Mouse (Mus musculus): ENCODE results near the gene Nfia. TPM values are rescaled to one million over a fixed set of nuclear protein-coding genes. Genes with fewer than 3 reads are reported as not detected.

Gene Nfia
- polyA plus RNA-seq, 1 experiment from 2014 or later, result 17.0 TPM

GRCm38 (mm10) chr4:97986056-97986734 is 213.7 kb downstream of the Nfia start:
- no peaks in the 10 kb centered on the region for H3K9me3 ChIP-seq
- DNase-seq (ENCODE audit: low spot score), result no peak
- H3K4me3 ChIP-seq, result no peak overlapping the region
- no peaks in the 10 kb centered on the region for H3K4me1 ChIP-seq
- WGBS, result 96% methylated on average over 1 of the region's 1 CpGs
- H3K27ac ChIP-seq (replicated peaks), result no peak overlapping the region
- no peaks in the 10 kb centered on the region for H3K36me3 ChIP-seq (replicated peaks)
- no peaks in the 10 kb centered on the region; the same call in 1 of the 2 replicates for H3K27me3 ChIP-seq (replicated peaks; ENCODE audit: low read depth, poor library complexity, severe bottlenecking)

- no peak overlapping the region for H3K27ac ChIP-seq (replicated peaks)
- no peaks in the 10 kb centered on the region for H3K9me3 ChIP-seq
- H3K4me1 ChIP-seq, result peaks cover 2% of the 10 kb centered on the region
- H3K36me3 ChIP-seq (replicated peaks), result no peaks in the 10 kb centered on the region
- WGBS, result 82% methylated on average over 4 of the region's 4 CpGs
- no peak overlapping the region for H3K4me3 ChIP-seq
- no peak for DNase-seq (ENCODE audit: low spot score)
- no peaks in the 10 kb centered on the region; the same call in 1 of the 2 replicates for H3K27me3 ChIP-seq (replicated peaks; ENCODE audit: low read depth, poor library complexity, severe bottlenecking)
These were observed 214.2 kb downstream of the Nfia start for GRCm38 (mm10) chr4:97986735-97987075.

- H3K27me3 ChIP-seq (replicated peaks; ENCODE audit: low read depth, poor library complexity, severe bottlenecking), result no peaks in the 10 kb centered on the region; the same call in 1 of the 2 replicates
- no peak overlapping the region for H3K4me3 ChIP-seq
- DNase-seq (ENCODE audit: low spot score), result no peak
- no peaks in the 10 kb centered on the region for H3K9me3 ChIP-seq
- no peaks in the 10 kb centered on the region for H3K36me3 ChIP-seq (replicated peaks)
- H3K27ac ChIP-seq (replicated peaks), result no peak overlapping the region
- WGBS, result 58% methylated on average over 5 of the region's 5 CpGs
- peaks cover 13% of the 10 kb centered on the region for H3K4me1 ChIP-seq
These were observed 216.2 kb downstream of the Nfia start for GRCm38 (mm10) chr4:97988703-97989102.

- H3K36me3 ChIP-seq (replicated peaks), result no peaks in the 10 kb centered on the region
- no peak for DNase-seq (ENCODE audit: low spot score)
- H3K9me3 ChIP-seq, result no peaks in the 10 kb centered on the region
- H3K27me3 ChIP-seq (replicated peaks; ENCODE audit: low read depth, poor library complexity, severe bottlenecking), result no peaks in the 10 kb centered on the region; the same call in 1 of the 2 replicates
- peaks cover 13% of the 10 kb centered on the region for H3K4me1 ChIP-seq
- H3K4me3 ChIP-seq, result no peak overlapping the region
- 75% methylated on average over 5 of the region's 5 CpGs for WGBS
- no peak overlapping the region for H3K27ac ChIP-seq (replicated peaks)
These were observed 217.9 kb downstream of the Nfia start for GRCm38 (mm10) chr4:97990431-97990830.

- no peaks in the 10 kb centered on the region; the same call in 1 of the 2 replicates for H3K27me3 ChIP-seq (replicated peaks; ENCODE audit: low read depth, poor library complexity, severe bottlenecking)
- no peak for DNase-seq (ENCODE audit: low spot score)
- 89% methylated on average over 11 of the region's 11 CpGs for WGBS
- no peaks in the 10 kb centered on the region for H3K9me3 ChIP-seq
- peaks cover 13% of the 10 kb centered on the region for H3K4me1 ChIP-seq
- no peak overlapping the region for H3K4me3 ChIP-seq
- H3K36me3 ChIP-seq (replicated peaks), result no peaks in the 10 kb centered on the region
- H3K27ac ChIP-seq (replicated peaks), result no peak overlapping the region
These were observed 218.9 kb downstream of the Nfia start for GRCm38 (mm10) chr4:97991395-97991794.

GRCm38 (mm10) chr4:97991880-97992279 is 219.3 kb downstream of the Nfia start:
- H3K27me3 ChIP-seq (replicated peaks; ENCODE audit: low read depth, poor library complexity, severe bottlenecking), result no peaks in the 10 kb centered on the region; the same call in 1 of the 2 replicates
- DNase-seq (ENCODE audit: low spot score), result peak; percentile 17

GRCm38 (mm10) chr4:97995911-97996712 is 223.6 kb downstream of the Nfia start:
- no peak for DNase-seq (ENCODE audit: low spot score)
- Histone ChIP-seq H3K4me3 (no peak overlapping the region), H3K27me3 (replicated peaks; ENCODE audit: low read depth, poor library complexity, severe bottlenecking) (no peaks in the 10 kb centered on the region), H3K4me1 (peaks cover 13% of the 10 kb centered on the region), H3K9me3 (no peaks in the 10 kb centered on the region), H3K27ac (replicated peaks) (no peak overlapping the region), H3K36me3 (replicated peaks) (no peaks in the 10 kb centered on the region)
- WGBS, result 90% methylated on average over 8 of the region's 8 CpGs

More at GRCm38 (mm10) chr4:97991880-97992279, 219.3 kb downstream of the Nfia start:
- peaks cover 13% of the 10 kb centered on the region for H3K4me1 ChIP-seq
- 25% methylated on average over 3 of the region's 3 CpGs for WGBS
- H3K27ac ChIP-seq (replicated peaks), result no peak overlapping the region
- H3K9me3 ChIP-seq, result no peaks in the 10 kb centered on the region
- H3K36me3 ChIP-seq (replicated peaks), result no peaks in the 10 kb centered on the region
- no peak overlapping the region for H3K4me3 ChIP-seq

DNA sequence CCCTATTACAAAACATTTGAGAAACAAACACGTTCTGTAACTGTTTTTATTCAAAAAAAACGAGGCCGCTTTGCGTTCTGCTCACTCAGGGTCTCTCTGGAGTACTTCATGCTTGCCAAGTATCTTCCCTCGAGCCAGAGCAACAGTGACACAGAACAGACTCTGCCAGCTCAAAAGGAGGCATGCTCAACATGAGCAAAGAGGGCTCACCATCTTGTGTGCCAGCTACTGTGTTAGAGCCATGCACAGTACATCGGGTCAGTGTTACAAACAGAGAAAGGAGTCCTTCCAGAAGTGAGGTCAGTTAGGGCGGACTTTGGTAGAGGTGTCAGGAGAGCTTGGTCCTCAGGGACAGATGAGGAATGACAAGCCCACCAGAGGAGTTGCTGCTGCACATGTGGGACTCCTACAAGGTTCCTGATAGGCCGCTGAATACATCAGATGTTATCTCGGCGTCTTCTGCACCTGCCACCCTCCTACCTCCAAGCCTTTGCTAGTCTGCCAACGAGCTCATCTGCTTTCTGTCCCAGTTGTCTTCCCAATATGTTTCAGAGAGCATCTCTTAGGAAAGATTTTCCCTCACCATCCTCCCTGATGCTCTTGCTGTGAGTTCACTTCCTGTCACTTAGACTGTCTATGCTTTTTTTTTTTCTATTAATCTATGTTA is 224.8 kb downstream of the Nfia start:
- Histone ChIP-seq H3K27ac (replicated peaks) (no peak overlapping the region), H3K4me1 (peaks cover 5% of the 10 kb centered on the region; the same call in 1 of the 2 replicates), H3K27me3 (replicated peaks; ENCODE audit: low read depth, poor library complexity, severe bottlenecking) (no peaks in the 10 kb centered on the region), H3K36me3 (replicated peaks) (no peaks in the 10 kb centered on the region; the same call in 1 of the 2 replicates), H3K9me3 (no peaks in the 10 kb centered on the region), H3K4me3 (no peak overlapping the region)
- DNase-seq (ENCODE audit: low spot score), result no peak
- 89% methylated on average over 11 of the region's 11 CpGs for WGBS

DNA sequence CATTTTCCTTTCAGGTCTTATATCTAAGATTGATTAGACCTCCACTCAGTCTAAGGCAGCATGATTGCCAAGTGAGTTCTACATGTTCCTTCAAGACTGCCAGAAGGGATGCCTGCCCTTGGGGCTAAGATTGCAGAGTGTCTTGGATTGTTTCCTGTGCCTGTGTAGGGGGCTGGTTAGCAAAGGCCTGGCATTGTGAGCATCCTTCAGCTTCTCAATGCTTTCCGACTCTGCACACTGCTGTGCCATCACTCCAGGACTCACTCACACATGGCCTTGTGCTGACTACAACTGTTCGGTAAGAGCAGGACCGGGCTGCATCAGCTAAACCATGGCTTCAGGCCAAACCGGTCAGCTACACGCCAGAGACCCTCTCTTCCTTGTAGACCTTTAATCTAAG is 229.7 kb downstream of the Nfia start:
- Histone ChIP-seq H3K4me3 (no peak overlapping the region), H3K9me3 (no peaks in the 10 kb centered on the region), H3K27ac (replicated peaks) (no peak overlapping the region), H3K27me3 (replicated peaks; ENCODE audit: low read depth, poor library complexity, severe bottlenecking) (0 out of 2 replicates have a peak, but pooled peaks cover 5% of the 10 kb centered on the region), H3K36me3 (replicated peaks) (no peaks in the 10 kb centered on the region; the same call in 1 of the 2 replicates), H3K4me1 (peaks cover 16% of the 10 kb centered on the region)
- 93% methylated on average over 5 of the region's 5 CpGs for WGBS
- no peak for DNase-seq (ENCODE audit: low spot score)

DNA sequence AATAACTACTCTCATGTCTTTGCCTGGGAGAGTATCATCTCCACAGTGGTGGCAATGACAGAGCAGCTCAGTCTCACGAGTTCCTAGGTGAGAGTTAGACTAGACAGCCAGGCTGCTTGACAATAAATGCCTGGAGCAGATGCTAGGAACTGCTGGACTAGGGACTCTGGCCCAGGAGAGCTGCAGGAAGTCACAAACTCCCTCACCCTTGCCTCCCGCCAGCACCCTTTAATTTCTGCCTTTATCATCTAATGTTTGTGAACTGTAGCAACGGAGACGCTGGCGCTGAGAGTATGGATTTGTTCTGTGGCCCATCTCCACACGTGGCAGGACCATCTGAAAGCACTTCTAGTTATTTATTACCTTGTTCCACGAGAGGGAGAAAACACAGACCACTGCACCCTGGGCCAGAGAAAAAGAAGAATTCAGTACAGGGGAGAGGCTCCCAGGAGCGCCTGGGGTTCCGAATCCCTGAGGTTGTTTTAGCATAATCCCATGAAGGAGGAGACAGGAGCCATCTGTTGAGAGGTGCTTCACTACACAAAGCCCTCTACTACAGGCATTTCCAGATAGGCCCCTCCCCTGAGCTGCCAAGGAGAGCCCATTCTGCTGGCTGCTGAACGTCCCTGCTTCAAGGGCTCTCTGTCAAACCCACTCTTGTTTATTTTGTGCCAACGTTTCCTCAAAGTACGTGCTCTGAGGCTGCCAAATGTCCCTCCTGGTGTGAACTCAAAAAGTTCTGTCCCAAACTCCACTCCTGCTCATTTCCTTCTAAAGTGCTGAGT is 231.0 kb downstream of the Nfia start:
- no peaks in the 10 kb centered on the region; the same call in 1 of the 2 replicates for H3K36me3 ChIP-seq (replicated peaks)
- WGBS, result 22% methylated on average over 12 of the region's 12 CpGs
- H3K4me3 ChIP-seq, result no peak overlapping the region
- H3K4me1 ChIP-seq, result peaks cover 16% of the 10 kb centered on the region
- 0 out of 2 replicates have a peak, but pooled peaks cover 5% of the 10 kb centered on the region for H3K27me3 ChIP-seq (replicated peaks; ENCODE audit: low read depth, poor library complexity, severe bottlenecking)
- H3K9me3 ChIP-seq, result no peaks in the 10 kb centered on the region
- DNase-seq (ENCODE audit: low spot score), result peak; percentile 40
- peak overlapping the region; percentile 77 for H3K27ac ChIP-seq (replicated peaks)

DNA sequence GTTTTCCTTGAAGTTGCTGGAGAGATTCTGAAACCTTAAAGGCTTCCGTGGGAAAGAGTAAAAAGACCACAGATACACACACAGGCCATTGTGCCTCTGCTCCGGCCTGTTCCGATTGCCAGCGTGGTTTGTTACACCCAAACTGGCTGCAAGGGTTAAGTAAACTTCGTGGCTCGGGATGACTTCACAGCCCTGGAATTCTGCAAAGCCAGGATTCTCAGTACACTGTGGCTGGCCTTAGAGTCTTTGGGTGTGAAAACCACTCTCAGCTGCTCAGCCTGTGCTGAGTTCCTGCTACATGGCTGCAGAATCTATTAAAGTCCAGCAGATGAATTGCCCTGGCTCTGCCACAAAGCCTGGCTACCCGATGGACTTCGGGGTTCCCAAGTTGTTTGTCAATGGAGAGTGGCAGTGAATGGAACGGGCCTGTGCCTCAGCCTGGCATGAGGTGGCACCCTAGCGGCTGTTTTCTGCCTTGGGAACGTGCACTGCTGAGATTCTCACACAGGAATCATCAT is 231.6 kb downstream of the Nfia start:
- H3K4me3 ChIP-seq, result no peak overlapping the region
- H3K27ac ChIP-seq (replicated peaks), result peak overlapping the region; percentile 77
- peak; percentile 65 for DNase-seq (ENCODE audit: low spot score)
- H3K27me3 ChIP-seq (replicated peaks; ENCODE audit: low read depth, poor library complexity, severe bottlenecking), result 0 out of 2 replicates have a peak, but pooled peaks cover 5% of the 10 kb centered on the region
- no peaks in the 10 kb centered on the region for H3K9me3 ChIP-seq
- no peaks in the 10 kb centered on the region; the same call in 1 of the 2 replicates for H3K36me3 ChIP-seq (replicated peaks)
- H3K4me1 ChIP-seq, result peaks cover 16% of the 10 kb centered on the region
- 15% methylated on average over 11 of the region's 11 CpGs for WGBS

Measured in embryonic facial prominence, embryonic 10.5 days (tissue).